Mouse (Mus musculus): ENCODE results near the gene 1700069L16Rik. TPM values are rescaled to one million over a fixed set of nuclear protein-coding genes. Genes with fewer than 3 reads are reported as not detected.

The 1700069L16Rik gene
- polyA plus RNA-seq, 1 experiment from 2014 or later = not detected

- WGBS = 92% methylated on average over 3 of the region's 3 CpGs
- H3K4me1 ChIP-seq (ENCODE audit: control insufficient read depth, insufficient read depth, low read length) = no peaks in the 10 kb centered on the region
- no peaks in the 10 kb centered on the region for H3K27me3 ChIP-seq (ENCODE audit: control insufficient read depth, insufficient read depth, low read length)
- no peak overlapping the region for H3K4me2 ChIP-seq
- no peak overlapping the region for H3K9ac ChIP-seq (ENCODE audit: low read length)
- no peak for ATAC-seq (ENCODE audit: low FRiP score)
- no peaks in the 10 kb centered on the region for H3K36me3 ChIP-seq (ENCODE audit: control insufficient read depth, insufficient read depth, low read length)
- no peak overlapping the region for H3K4me3 ChIP-seq (ENCODE audit: low read depth, low read length)
- no peaks in the 10 kb centered on the region for H3K9me3 ChIP-seq (ENCODE audit: control insufficient read depth, low read length)
- DNase-seq (ENCODE audit: low spot score, missing footprints) = no peak
- no peak overlapping the region for H3K27ac ChIP-seq (ENCODE audit: low read depth, low read length)
Measured at GRCm38 (mm10) chr5:113682472-113682871, 42.1 kb downstream of the 1700069L16Rik start.

GRCm38 (mm10) chr5:113681219-113681618, 43.4 kb downstream of the 1700069L16Rik start:
- 87% methylated on average over 14 of the region's 14 CpGs for WGBS
- DNase-seq (ENCODE audit: low spot score, missing footprints) = no peak
- no peak overlapping the region for H3K9ac ChIP-seq (ENCODE audit: low read length)

GRCm38 (mm10) chr5:113679509-113679908, 45.1 kb downstream of the 1700069L16Rik start:
- H3K9me3 ChIP-seq (ENCODE audit: control insufficient read depth, low read length) = no peaks in the 10 kb centered on the region
- H3K36me3 ChIP-seq (ENCODE audit: control insufficient read depth, insufficient read depth, low read length) = no peaks in the 10 kb centered on the region
- 91% methylated on average over 4 of the region's 4 CpGs for WGBS
- H3K27me3 ChIP-seq (ENCODE audit: control insufficient read depth, insufficient read depth, low read length) = no peaks in the 10 kb centered on the region
- no peak overlapping the region for H3K4me2 ChIP-seq
- H3K27ac ChIP-seq (ENCODE audit: low read depth, low read length) = no peak overlapping the region
- H3K9ac ChIP-seq (ENCODE audit: low read length) = no peak overlapping the region
- DNase-seq (ENCODE audit: low spot score, missing footprints) (no peak), ATAC-seq (ENCODE audit: low FRiP score) (no peak)
- no peaks in the 10 kb centered on the region for H3K4me1 ChIP-seq (ENCODE audit: control insufficient read depth, insufficient read depth, low read length)
- H3K4me3 ChIP-seq (ENCODE audit: low read depth, low read length) = no peak overlapping the region

More at GRCm38 (mm10) chr5:113681219-113681618, 43.4 kb downstream of the 1700069L16Rik start:
- no peak overlapping the region for H3K4me2 ChIP-seq
- no peak for ATAC-seq (ENCODE audit: low FRiP score)
- H3K36me3 ChIP-seq (ENCODE audit: control insufficient read depth, insufficient read depth, low read length) = no peaks in the 10 kb centered on the region
- no peak overlapping the region for H3K27ac ChIP-seq (ENCODE audit: low read depth, low read length)
- H3K27me3 ChIP-seq (ENCODE audit: control insufficient read depth, insufficient read depth, low read length) = no peaks in the 10 kb centered on the region
- no peak overlapping the region for H3K4me3 ChIP-seq (ENCODE audit: low read depth, low read length)
- no peaks in the 10 kb centered on the region for H3K9me3 ChIP-seq (ENCODE audit: control insufficient read depth, low read length)
- H3K4me1 ChIP-seq (ENCODE audit: control insufficient read depth, insufficient read depth, low read length) = no peaks in the 10 kb centered on the region

DNA sequence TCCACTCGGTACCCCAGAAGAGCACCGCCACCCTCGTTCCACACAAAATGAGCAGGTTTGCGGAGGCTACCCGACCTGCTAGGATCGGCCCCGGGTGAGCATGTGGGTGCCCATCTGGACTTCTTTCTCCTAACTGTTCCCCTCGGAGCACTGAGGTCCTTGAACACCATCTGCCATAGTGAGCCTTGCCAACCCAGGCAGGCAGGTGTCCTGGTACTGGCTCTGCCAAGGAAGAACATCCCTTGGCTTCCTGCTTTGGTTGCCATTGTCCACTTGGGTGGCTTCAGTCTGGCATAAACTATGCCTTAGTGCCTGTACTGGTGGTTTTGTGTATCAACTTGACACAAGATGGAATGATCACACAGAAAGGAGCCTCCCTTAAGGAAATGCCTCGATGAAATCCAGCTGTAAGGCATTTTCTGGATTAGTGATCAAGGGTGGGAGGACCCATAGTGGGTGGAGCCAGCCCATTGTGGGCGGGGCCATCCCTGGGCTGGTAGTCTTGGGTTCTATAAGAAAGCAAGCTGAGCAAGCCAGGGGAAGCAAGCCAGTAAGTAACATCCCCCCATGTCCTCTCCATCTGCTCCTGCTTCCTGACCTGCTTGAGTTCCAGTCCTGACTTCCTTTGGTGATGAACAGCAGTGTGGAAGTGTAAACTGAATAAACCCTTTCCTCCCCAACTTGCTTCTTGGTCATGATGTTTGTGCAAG, 45.7 kb downstream of the 1700069L16Rik start:
- 84% methylated on average over 10 of the region's 10 CpGs for WGBS
- Histone ChIP-seq H3K4me3 (ENCODE audit: low read depth, low read length) (no peak overlapping the region), H3K4me1 (ENCODE audit: control insufficient read depth, insufficient read depth, low read length) (no peaks in the 10 kb centered on the region), H3K36me3 (ENCODE audit: control insufficient read depth, insufficient read depth, low read length) (no peaks in the 10 kb centered on the region), H3K27me3 (ENCODE audit: control insufficient read depth, insufficient read depth, low read length) (no peaks in the 10 kb centered on the region), H3K9me3 (ENCODE audit: control insufficient read depth, low read length) (no peaks in the 10 kb centered on the region), H3K9ac (ENCODE audit: low read length) (no peak overlapping the region), H3K27ac (ENCODE audit: low read depth, low read length) (no peak overlapping the region), H3K4me2 (no peak overlapping the region)
- ATAC-seq (ENCODE audit: low FRiP score) (no peak), DNase-seq (ENCODE audit: low spot score, missing footprints) (no peak)

- no peaks in the 10 kb centered on the region for H3K27me3 ChIP-seq (ENCODE audit: control insufficient read depth, insufficient read depth, low read length)
- DNase-seq (ENCODE audit: low spot score, missing footprints) = no peak
- 83% methylated on average over 5 of the region's 7 CpGs for WGBS
- H3K4me3 ChIP-seq (ENCODE audit: low read depth, low read length) = no peak overlapping the region
- no peaks in the 10 kb centered on the region for H3K36me3 ChIP-seq (ENCODE audit: control insufficient read depth, insufficient read depth, low read length)
- ATAC-seq (ENCODE audit: low FRiP score) = no peak
- no peak overlapping the region for H3K4me2 ChIP-seq
- H3K27ac ChIP-seq (ENCODE audit: low read depth, low read length) = no peak overlapping the region
- H3K4me1 ChIP-seq (ENCODE audit: control insufficient read depth, insufficient read depth, low read length) = no peaks in the 10 kb centered on the region
- no peaks in the 10 kb centered on the region for H3K9me3 ChIP-seq (ENCODE audit: control insufficient read depth, low read length)
- no peak overlapping the region for H3K9ac ChIP-seq (ENCODE audit: low read length)
Measured at GRCm38 (mm10) chr5:113677541-113677940, 47.0 kb downstream of the 1700069L16Rik start.

GRCm38 (mm10) chr5:113674851-113675250, 49.7 kb downstream of the 1700069L16Rik start:
- Histone ChIP-seq H3K27me3 (ENCODE audit: control insufficient read depth, insufficient read depth, low read length) (no peaks in the 10 kb centered on the region), H3K9ac (ENCODE audit: low read length) (no peak overlapping the region), H3K4me3 (ENCODE audit: low read depth, low read length) (no peak overlapping the region), H3K9me3 (ENCODE audit: control insufficient read depth, low read length) (no peaks in the 10 kb centered on the region), H3K4me2 (no peak overlapping the region), H3K4me1 (ENCODE audit: control insufficient read depth, insufficient read depth, low read length) (no peaks in the 10 kb centered on the region), H3K36me3 (ENCODE audit: control insufficient read depth, insufficient read depth, low read length) (no peaks in the 10 kb centered on the region), H3K27ac (ENCODE audit: low read depth, low read length) (no peak overlapping the region)
- ATAC-seq (ENCODE audit: low FRiP score) (no peak), DNase-seq (ENCODE audit: low spot score, missing footprints) (no peak)
- WGBS = 81% methylated on average over 7 of the region's 7 CpGs

DNA sequence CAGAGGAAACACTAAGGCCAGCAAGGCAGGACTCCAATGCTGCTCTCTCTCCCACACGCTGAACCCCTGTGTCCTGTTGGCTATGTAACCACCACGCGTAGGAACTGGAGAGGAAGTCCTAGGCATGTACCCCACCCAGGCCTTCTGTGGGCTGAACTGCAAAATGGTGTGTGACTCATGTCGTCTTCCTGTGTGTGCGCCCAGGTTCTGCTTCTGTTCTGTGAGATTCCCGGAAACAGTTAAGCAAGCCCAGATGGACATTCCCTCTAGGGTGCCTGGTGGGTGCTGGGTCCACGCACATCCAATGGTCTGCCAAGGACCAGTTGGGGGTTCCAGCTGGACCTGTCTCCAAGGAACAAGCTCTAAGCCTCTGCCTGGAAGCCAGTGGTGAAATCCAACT, 52.1 kb downstream of the 1700069L16Rik start:
- H3K4me2 ChIP-seq = no peak overlapping the region
- DNase-seq (ENCODE audit: low spot score, missing footprints) (no peak), ATAC-seq (ENCODE audit: low FRiP score) (no peak)
- 91% methylated on average over 7 of the region's 7 CpGs for WGBS
- H3K27ac ChIP-seq (ENCODE audit: low read depth, low read length) = no peak overlapping the region
- no peaks in the 10 kb centered on the region for H3K27me3 ChIP-seq (ENCODE audit: control insufficient read depth, insufficient read depth, low read length)
- no peak overlapping the region for H3K9ac ChIP-seq (ENCODE audit: low read length)
- no peak overlapping the region for H3K4me3 ChIP-seq (ENCODE audit: low read depth, low read length)
- H3K4me1 ChIP-seq (ENCODE audit: control insufficient read depth, insufficient read depth, low read length) = no peaks in the 10 kb centered on the region
- no peaks in the 10 kb centered on the region for H3K36me3 ChIP-seq (ENCODE audit: control insufficient read depth, insufficient read depth, low read length)
- H3K9me3 ChIP-seq (ENCODE audit: control insufficient read depth, low read length) = 0 out of 2 replicates have a peak, but pooled peaks cover 4% of the 10 kb centered on the region

GRCm38 (mm10) chr5:113670597-113670996, 54.0 kb downstream of the 1700069L16Rik start:
- Histone ChIP-seq H3K4me3 (ENCODE audit: low read depth, low read length) (no peak overlapping the region), H3K36me3 (ENCODE audit: control insufficient read depth, insufficient read depth, low read length) (no peaks in the 10 kb centered on the region), H3K9ac (ENCODE audit: low read length) (no peak overlapping the region), H3K27ac (ENCODE audit: low read depth, low read length) (no peak overlapping the region), H3K9me3 (ENCODE audit: control insufficient read depth, low read length) (0 out of 2 replicates have a peak, but pooled peaks cover 4% of the 10 kb centered on the region), H3K27me3 (ENCODE audit: control insufficient read depth, insufficient read depth, low read length) (no peaks in the 10 kb centered on the region), H3K4me2 (no peak overlapping the region), H3K4me1 (ENCODE audit: control insufficient read depth, insufficient read depth, low read length) (no peaks in the 10 kb centered on the region)
- DNase-seq (ENCODE audit: low spot score, missing footprints) = no peak
- no peak for ATAC-seq (ENCODE audit: low FRiP score)
- WGBS = 79% methylated on average over 6 of the region's 6 CpGs

DNA sequence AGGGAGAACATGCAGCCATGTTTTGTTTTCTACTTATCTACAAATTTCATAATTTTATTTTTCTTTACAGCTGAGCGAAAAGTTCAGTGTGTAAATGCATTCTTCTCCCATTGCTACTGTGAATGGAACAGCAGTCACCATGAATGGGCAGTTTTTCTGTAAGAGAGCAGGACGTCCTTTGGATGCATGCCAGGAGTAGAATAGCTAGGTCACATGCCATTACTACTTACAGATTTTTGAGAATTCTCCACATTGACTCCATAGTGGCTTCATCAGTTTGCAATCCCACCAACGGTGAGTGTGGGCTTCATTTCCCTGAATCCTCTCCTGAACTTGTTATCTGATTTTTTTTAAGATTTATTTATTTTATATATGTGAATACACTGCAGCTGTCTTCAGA, 54.5 kb downstream of the 1700069L16Rik start:
- Histone ChIP-seq H3K4me2 (no peak overlapping the region), H3K36me3 (ENCODE audit: control insufficient read depth, insufficient read depth, low read length) (no peaks in the 10 kb centered on the region), H3K4me1 (ENCODE audit: control insufficient read depth, insufficient read depth, low read length) (no peaks in the 10 kb centered on the region), H3K27ac (ENCODE audit: low read depth, low read length) (no peak overlapping the region), H3K4me3 (ENCODE audit: low read depth, low read length) (no peak overlapping the region), H3K27me3 (ENCODE audit: control insufficient read depth, insufficient read depth, low read length) (no peaks in the 10 kb centered on the region), H3K9me3 (ENCODE audit: control insufficient read depth, low read length) (0 out of 2 replicates have a peak, but pooled peaks cover 4% of the 10 kb centered on the region), H3K9ac (ENCODE audit: low read length) (no peak overlapping the region)
- WGBS = 84% methylated on average over 3 of the region's 3 CpGs
- DNase-seq (ENCODE audit: low spot score, missing footprints) (no peak), ATAC-seq (ENCODE audit: low FRiP score) (no peak)

Measured in midbrain, embryonic 11.5 days (tissue).